8 mouse cellular contexts compared by ENCODE assay signal in genomic region chr3:76008564-76009183, GRCm38 (mm10). TPM values are rescaled to one million over a fixed set of nuclear protein-coding genes. Genes with fewer than 3 reads are reported as not detected.
DNase-seq lines count a peak whose midpoint lies in the region; ATAC-seq and TF ChIP-seq lines count a peak whose summit lies in the region.

No protein-coding gene starts in this region.

- DNase-seq in heart, adult 2 months, result no peak
- DNase-seq in CD4-positive helper T cell, adult 2 months (ENCODE audit: low read depth, low spot score), result peak; percentile 9
- peak; percentile 14 for DNase-seq in c-Kit-positive CD71-negative TER-119-negative erythroid progenitor cells, embryonic 14.5 days (ENCODE audit: low read depth)
- peak; percentile 11 to 38 for DNase-seq in layer of hippocampus, adult 8-10 months (ENCODE audit: low spot score in 2 of 2)
- peak; percentile 84 for DNase-seq in midbrain, embryonic 14.5 days
- no peak for DNase-seq in testis, postnatal 10 days (ENCODE audit: low spot score)

- H3K27ac ChIP-seq in heart, adult 2 months, result no peak overlapping the region
- no peak overlapping the region for H3K27ac ChIP-seq in heart, embryonic 12.5 days (ENCODE audit: poor library complexity, severe bottlenecking)
- no peak overlapping the region for H3K27ac ChIP-seq in forebrain, embryonic 15.5 days (replicated peaks)
- no peak overlapping the region for H3K27ac ChIP-seq in midbrain, embryonic 14.5 days (replicated peaks; ENCODE audit: low read depth, low read length)

- TF ChIP-seq CTCF in heart, adult 2 months (IDR thresholded peaks at IDR 0.05), result peak; percentile 72

- H3K9me3 ChIP-seq in heart, embryonic 12.5 days (replicated peaks), result 0 out of 2 replicates have a peak, but pooled peaks cover under 1% of the 10 kb centered on the region
- H3K9me3 ChIP-seq in forebrain, embryonic 15.5 days, result no peaks in the 10 kb centered on the region
- no peaks in the 10 kb centered on the region for H3K9me3 ChIP-seq in midbrain, embryonic 14.5 days (ENCODE audit: control insufficient read depth, low read length)

- no peak overlapping the region for H3K4me2 ChIP-seq in heart, embryonic 12.5 days
- H3K4me2 ChIP-seq in forebrain, embryonic 15.5 days (replicated peaks), result no peak overlapping the region
- no peak overlapping the region for H3K4me2 ChIP-seq in midbrain, embryonic 14.5 days (ENCODE audit: low read length)

- ATAC-seq in heart, embryonic 12.5 days (ENCODE audit: insufficient number of reproducible peaks, low FRiP score), result no peak
- peak; percentile 84 for ATAC-seq in forebrain, embryonic 15.5 days (replicated peaks)
- peak; percentile 63 for ATAC-seq in midbrain, embryonic 14.5 days (ENCODE audit: low FRiP score, low TSS enrichment)

- H3K9ac ChIP-seq in heart, adult 2 months (ENCODE audit: low read depth, low read length), result no peak overlapping the region
- no peak overlapping the region for H3K9ac ChIP-seq in heart, embryonic 12.5 days
- H3K9ac ChIP-seq in forebrain, embryonic 15.5 days (replicated peaks), result no peak overlapping the region
- no peak overlapping the region for H3K9ac ChIP-seq in midbrain, embryonic 14.5 days (replicated peaks; ENCODE audit: low read length)

- H3K79me2 ChIP-seq in heart, adult 2 months (replicated peaks; ENCODE audit: control insufficient read depth, insufficient read depth, low read length), result no peaks in the 10 kb centered on the region

- TF ChIP-seq POLR2A in heart, adult 2 months (IDR thresholded peaks at IDR 0.05; ENCODE audit: insufficient read depth, low read depth, low read length), result no peak

- no peaks in the 10 kb centered on the region for H3K27me3 ChIP-seq in heart, adult 2 months (ENCODE audit: control insufficient read depth, insufficient read depth, low read length)
- no peaks in the 10 kb centered on the region for H3K27me3 ChIP-seq in heart, embryonic 12.5 days (replicated peaks)
- H3K27me3 ChIP-seq in forebrain, embryonic 15.5 days, result no peaks in the 10 kb centered on the region
- no peaks in the 10 kb centered on the region for H3K27me3 ChIP-seq in midbrain, embryonic 14.5 days (ENCODE audit: control insufficient read depth, insufficient read depth, low read length)

- no peaks in the 10 kb centered on the region for H3K36me3 ChIP-seq in heart, adult 2 months (ENCODE audit: control insufficient read depth, insufficient read depth, low read length)
- no peaks in the 10 kb centered on the region for H3K36me3 ChIP-seq in heart, embryonic 12.5 days
- no peaks in the 10 kb centered on the region for H3K36me3 ChIP-seq in forebrain, embryonic 15.5 days
- H3K36me3 ChIP-seq in midbrain, embryonic 14.5 days (ENCODE audit: control insufficient read depth, insufficient read depth, low read length), result no peaks in the 10 kb centered on the region

- H3K4me1 ChIP-seq in heart, adult 2 months (ENCODE audit: control insufficient read depth, insufficient read depth, low read length), result no peaks in the 10 kb centered on the region
- no peaks in the 10 kb centered on the region for H3K4me1 ChIP-seq in heart, embryonic 12.5 days (replicated peaks)
- H3K4me1 ChIP-seq in forebrain, embryonic 15.5 days, result no peaks in the 10 kb centered on the region
- H3K4me1 ChIP-seq in midbrain, embryonic 14.5 days (ENCODE audit: control insufficient read depth, insufficient read depth, low read length), result no peaks in the 10 kb centered on the region

- no peak overlapping the region for H3K4me3 ChIP-seq in heart, adult 2 months
- no peak overlapping the region for H3K4me3 ChIP-seq in heart, embryonic 12.5 days
- H3K4me3 ChIP-seq in forebrain, embryonic 15.5 days, result no peak overlapping the region
- no peak overlapping the region for H3K4me3 ChIP-seq in midbrain, embryonic 14.5 days (replicated peaks; ENCODE audit: low read depth, low read length)

- no peak for TF ChIP-seq EP300 in heart, adult 2 months (IDR thresholded peaks at IDR 0.05; ENCODE audit: insufficient read depth, low read depth, low read length)

- WGBS in heart, adult 2 months, result 27% methylated on average over 3 of the region's 3 CpGs
- 35% methylated on average over 3 of the region's 3 CpGs for WGBS in heart, embryonic 12.5 days
- WGBS in forebrain, embryonic 15.5 days, result 27% methylated on average over 3 of the region's 3 CpGs
- whole genome bisulfite sequencing in midbrain, embryonic 14.5 days, result 33% methylated on average over 3 of the region's 3 CpGs

- intact Hi-C loops in heart, adult 2 months (cut with DNase I), result no loop called here

RNA-seq across cellular contexts. Expression of gene Golim4, which starts 51.9 kb away (rescaled TPM):
- 10 to 100 TPM; 15.2 to 16.5 TPM for total RNA-seq in heart, adult 2 months (2021)
- polyA plus RNA-seq in heart, adult 2 months (2012; rRNA removed), result 12.4 and 17.4 TPM in 2 replicates
- 62.9 and 69.1 TPM in 2 replicates for polyA plus RNA-seq in heart, embryonic 12.5 days (2016; fragmentation: Nextera tagmentation; extraction: Ambion mirVana)
- polyA plus RNA-seq in forebrain, embryonic 15.5 days (2015; fragmentation: Nextera tagmentation; extraction: Ambion mirVana), result 31.5 and 34.8 TPM in 2 replicates
- total RNA-seq in layer of hippocampus, adult 8-10 months (2022), result 10 to 100 TPM; 23.7 to 36.5 (median 31.5) TPM
- 15.2 and 20.6 TPM in 2 replicates for polyA plus RNA-seq in midbrain, embryonic 14.5 days (2014; fragmentation: Nextera tagmentation; extraction: Ambion mirVana)

Comparison
In these comparisons a context has a peak if more than half of its experiments do, and no peak if none do; other contexts are left out.
1. DNase-seq: peak in CD4-positive helper T cell, adult 2 months (single experiment), c-Kit-positive CD71-negative TER-119-negative erythroid progenitor cells, embryonic 14.5 days (single experiment), layer of hippocampus, adult 8-10 months (2 of 2) and midbrain, embryonic 14.5 days (single experiment); none in heart, adult 2 months (0 of 2) and testis, postnatal 10 days (single experiment).